Mouse (Mus musculus) hindbrain, embryonic 11.5 days (tissue): Measurements from ENCODE around the gene Selenom. TPM values are rescaled to one million over a fixed set of nuclear protein-coding genes. Genes with fewer than 3 reads are reported as not detected.
A peak's percentile ranks its signal among the peaks of the same experiment; 100 is the strongest.

Source experiments
- ATAC-seq: fragments of 200-750 bp; cut with Nextera tagmentation; 2 replicates; pipeline ENCODE4 v1.8.0; 2017; ENCODE audit warnings: mild to moderate bottlenecking, moderate TSS enrichment, moderate library complexity; ENCODE audit not compliant: low FRiP score
- DNase-seq: peaks from one replicate; pipeline ENCODE4 v3.0.0-alpha.2; 2015; ENCODE audit warnings: low spot score
- H3K27ac ChIP-seq: fragments of 300-500 bp; sonication (generic); 2 replicates; pipeline ENCODE4 v1.5.1; 2014; ENCODE audit warnings: mild to moderate bottlenecking, low read depth, low read length
- H3K27me3 ChIP-seq: fragments of 300-500 bp; sonication (generic); 2 replicates; pipeline ENCODE4 v1.6.1; 2014; ENCODE audit warnings: mild to moderate bottlenecking, low read length, moderate library complexity, mixed read lengths; ENCODE audit not compliant: control insufficient read depth, insufficient read depth
- H3K36me3 ChIP-seq: fragments of 300-500 bp; sonication (generic); 2 replicates; pipeline ENCODE4 v1.6.1; 2014; ENCODE audit warnings: mild to moderate bottlenecking, low read length, moderate library complexity, mixed read lengths; ENCODE audit not compliant: control insufficient read depth, insufficient read depth
- H3K4me1 ChIP-seq: fragments of 300-500 bp; sonication (generic); replicated peaks from 2 replicates; pipeline ENCODE4 v1.6.1; 2014; ENCODE audit warnings: low read length, mixed read lengths; ENCODE audit not compliant: control insufficient read depth, insufficient read depth
- H3K4me2 ChIP-seq: fragments of 300-500 bp; sonication (generic); replicated peaks from 2 replicates; pipeline ENCODE4 v1.6.1; 2014; ENCODE audit warnings: mild to moderate bottlenecking, low read depth, low read length
- H3K4me3 ChIP-seq: fragments of 300-500 bp; sonication (generic); 2 replicates; pipeline ENCODE4 v1.5.1; 2014; ENCODE audit warnings: low read depth, low read length
- H3K9ac ChIP-seq: fragments of 300-500 bp; sonication (generic); 2 replicates; pipeline ENCODE4 v1.6.1; 2014; ENCODE audit warnings: low read depth, low read length
- H3K9me3 ChIP-seq: fragments of 300-500 bp; sonication (generic); 2 replicates; pipeline ENCODE4 v1.6.1; 2016; ENCODE audit warnings: low read length; ENCODE audit not compliant: control insufficient read depth
- WGBS: fragments of 180-500 bp; shearing (Covaris S2); extraction: QIAGEN DNeasy Blood & Tissue Kit; methylation state at CpG from one replicate; pipeline ENCODE4 v1.1.7; 2014; 5-methylcytosine and 5-hydroxymethylcytosine counted together
- polyA plus RNA-seq: library from polyadenylated mRNA; unstranded; fragments of >200 nt; fragmentation: Nextera tagmentation; extraction: Ambion mirVana; gene quantifications from 2 replicates; pipeline ENCODE4 v1.2.1, GENCODE M21; 2014

Gene Selenom
- 66.5 and 67.4 TPM in 2 replicates for polyA plus RNA-seq

GRCm38 (mm10) chr11:3514529-3515054, at the start of gene Selenom:
Selenom (plus strand) TSS chr11:3514684.
- under 1% methylated on average over 26 of the region's 26 CpGs for WGBS
- Histone ChIP-seq H3K4me2 (peak within 1 kb of the TSS; percentile 76), H3K4me3 (peak within 1 kb of the TSS; percentile 45), H3K27me3 (peaks cover 20% of the 10 kb centered on the region), H3K9me3 (no peaks in the 10 kb centered on the region), H3K4me1 (0 out of 2 replicates have a peak, but pooled peaks cover 2% of the 10 kb centered on the region), H3K27ac (no peak within 1 kb of the TSS), H3K9ac (peak within 1 kb of the TSS; percentile 47; the same call in 1 of the 2 replicates), H3K36me3 (no peaks in the 10 kb centered on the region)
- DNase-seq (peak; percentile 88), ATAC-seq (peak; percentile 78)

GRCm38 (mm10) chr11:3471448-3471850, 43.0 kb upstream of the Selenom start:
- Histone ChIP-seq H3K4me1 (no peaks in the 10 kb centered on the region), H3K9ac (no peak overlapping the region), H3K4me3 (no peak overlapping the region), H3K27ac (no peak overlapping the region), H3K4me2 (no peak overlapping the region), H3K36me3 (no peaks in the 10 kb centered on the region), H3K27me3 (no peaks in the 10 kb centered on the region), H3K9me3 (no peaks in the 10 kb centered on the region)
- ATAC-seq (no peak), DNase-seq (no peak)
- 37% methylated on average over 11 of the region's 11 CpGs for WGBS

GRCm38 (mm10) chr11:3472484-3472883, 42.0 kb upstream of the Selenom start:
- WGBS: 27% methylated on average over 1 of the region's 1 CpGs
- peak; percentile 91 for DNase-seq
- peak; percentile 66; the same call in 1 of the 2 replicates for ATAC-seq

GRCm38 (mm10) chr11:3474480-3475115, 39.9 kb upstream of the Selenom start:
- H3K27ac ChIP-seq: no peak overlapping the region
- DNase-seq (peak; percentile 7), ATAC-seq (no peak)
- no peaks in the 10 kb centered on the region for H3K36me3 ChIP-seq
- H3K9ac ChIP-seq: no peak overlapping the region
- no peak overlapping the region for H3K4me3 ChIP-seq
- no peaks in the 10 kb centered on the region for H3K9me3 ChIP-seq
- H3K4me1 ChIP-seq: no peaks in the 10 kb centered on the region
- H3K27me3 ChIP-seq: no peaks in the 10 kb centered on the region
- no peak overlapping the region for H3K4me2 ChIP-seq
- 85% methylated on average over 7 of the region's 7 CpGs for WGBS

More at GRCm38 (mm10) chr11:3472484-3472883, 42.0 kb upstream of the Selenom start:
- H3K36me3 ChIP-seq: no peaks in the 10 kb centered on the region
- no peak overlapping the region for H3K9ac ChIP-seq
- H3K9me3 ChIP-seq: no peaks in the 10 kb centered on the region
- H3K4me2 ChIP-seq: no peak overlapping the region
- no peaks in the 10 kb centered on the region for H3K4me1 ChIP-seq
- no peak overlapping the region for H3K4me3 ChIP-seq
- no peaks in the 10 kb centered on the region for H3K27me3 ChIP-seq
- H3K27ac ChIP-seq: no peak overlapping the region

GRCm38 (mm10) chr11:3475489-3475888, 39.0 kb upstream of the Selenom start:
- ATAC-seq: no peak
- Histone ChIP-seq H3K9ac (no peak overlapping the region), H3K27ac (no peak overlapping the region), H3K9me3 (no peaks in the 10 kb centered on the region), H3K4me3 (no peak overlapping the region), H3K27me3 (no peaks in the 10 kb centered on the region), H3K4me1 (no peaks in the 10 kb centered on the region), H3K36me3 (no peaks in the 10 kb centered on the region), H3K4me2 (no peak overlapping the region)
- DNase-seq: no peak

- 72% methylated on average over 11 of the region's 11 CpGs for WGBS
- no peak overlapping the region for H3K4me2 ChIP-seq
- H3K27ac ChIP-seq: no peak overlapping the region
- H3K36me3 ChIP-seq: no peaks in the 10 kb centered on the region
- no peaks in the 10 kb centered on the region for H3K27me3 ChIP-seq
- no peak overlapping the region for H3K4me3 ChIP-seq
- no peaks in the 10 kb centered on the region for H3K9me3 ChIP-seq
- no peak for ATAC-seq
- H3K9ac ChIP-seq: no peak overlapping the region
- no peaks in the 10 kb centered on the region for H3K4me1 ChIP-seq
- no peak for DNase-seq
Measured at GRCm38 (mm10) chr11:3483980-3484642, 30.4 kb upstream of the Selenom start.

GRCm38 (mm10) chr11:3486349-3486748, 28.1 kb upstream of the Selenom start:
- Histone ChIP-seq H3K27me3 (no peaks in the 10 kb centered on the region), H3K4me1 (no peaks in the 10 kb centered on the region), H3K36me3 (no peaks in the 10 kb centered on the region), H3K27ac (no peak overlapping the region), H3K4me2 (no peak overlapping the region), H3K4me3 (no peak overlapping the region), H3K9me3 (no peaks in the 10 kb centered on the region), H3K9ac (no peak overlapping the region)
- no peak for ATAC-seq
- DNase-seq: no peak
- 72% methylated on average over 7 of the region's 7 CpGs for WGBS

GRCm38 (mm10) chr11:3487952-3488570, 26.4 kb upstream of the Selenom start, which contains the start of gene Pla2g3:
Pla2g3 (plus strand) TSS chr11:3488284.
- 27% methylated on average over 11 of the region's 11 CpGs for WGBS
- H3K36me3 ChIP-seq: no peaks in the 10 kb centered on the region
- ATAC-seq (no peak), DNase-seq (peak; percentile 5)
- no peak within 1 kb of the TSS for H3K4me3 ChIP-seq
- no peak within 1 kb of the TSS for H3K4me2 ChIP-seq
- no peak within 1 kb of the TSS for H3K27ac ChIP-seq
- H3K27me3 ChIP-seq: no peaks in the 10 kb centered on the region
- no peaks in the 10 kb centered on the region for H3K4me1 ChIP-seq
- no peak within 1 kb of the TSS for H3K9ac ChIP-seq
- no peaks in the 10 kb centered on the region for H3K9me3 ChIP-seq
